Mouse (Mus musculus): ENCODE measurements around the gene Trim7. TPM values are rescaled to one million over a fixed set of nuclear protein-coding genes. Genes with fewer than 3 reads are reported as not detected.
"Not testable (repeated sequence)": the region's sequence is repeated elsewhere in the genome, so short reads cannot be mapped to it uniquely, and the experiment has no call there.

Gene Trim7
- total RNA-seq, 2 experiments from 2014 or later: 57.3 to 57.9 TPM

GRCm38 (mm10) chr11:48851270-48851995 is 25.5 kb downstream of the Trim7 start:
- no peak for DNase-seq

- no peak for DNase-seq
Observed at GRCm38 (mm10) chr11:48852190-48852589, 26.2 kb downstream of the Trim7 start.

GRCm38 (mm10) chr11:48852624-48853473 is 26.9 kb downstream of the Trim7 start:
- no peak for DNase-seq

- DNase-seq: peak; percentile 80
Observed at GRCm38 (mm10) chr11:48853474-48854180, 27.7 kb downstream of the Trim7 start.

GRCm38 (mm10) chr11:48859014-48859413 is 33.1 kb downstream of the Trim7 start:
- no peak for DNase-seq

GRCm38 (mm10) chr11:48862784-48863319 is 36.9 kb downstream of the Trim7 start:
- no peak for DNase-seq

- DNase-seq: no peak
Observed at GRCm38 (mm10) chr11:48863808-48864207, 37.9 kb downstream of the Trim7 start.

- no peak for DNase-seq
Observed at GRCm38 (mm10) chr11:48866481-48866880, 40.5 kb downstream of the Trim7 start.

GRCm38 (mm10) chr11:48869380-48870110 is 43.6 kb downstream of the Trim7 start:
- DNase-seq: no peak

GRCm38 (mm10) chr11:48870781-48871180 is 44.8 kb downstream of the Trim7 start:
- DNase-seq: no peak

GRCm38 (mm10) chr11:48871201-48871772 is 45.3 kb downstream of the Trim7 start, which contains the start of gene Irgm1:
Irgm1 (minus strand) TSS chr11:48871683.
- DNase-seq: peak; percentile 69

GRCm38 (mm10) chr11:48871817-48872541 is 46.0 kb downstream of the Trim7 start:
- peak; percentile 48 for DNase-seq

- DNase-seq: no peak
Observed at GRCm38 (mm10) chr11:48872695-48873300, 46.9 kb downstream of the Trim7 start.

GRCm38 (mm10) chr11:48873591-48874290 is 47.8 kb downstream of the Trim7 start:
- DNase-seq: no peak

- DNase-seq: no peak
Observed at GRCm38 (mm10) chr11:48874465-48874864, 48.5 kb downstream of the Trim7 start.

GRCm38 (mm10) chr11:48875343-48875837 is 49.5 kb downstream of the Trim7 start:
- not testable (repeated sequence) for DNase-seq

- no peak for DNase-seq
Observed at GRCm38 (mm10) chr11:48876680-48877079, 50.7 kb downstream of the Trim7 start.

- no peak for DNase-seq
Observed at GRCm38 (mm10) chr11:48898812-48899431, 73.0 kb downstream of the Trim7 start.
